Mouse (Mus musculus) limb, embryonic 14.5 days (tissue): ENCODE data around the gene Coq3. TPM values are rescaled to one million over a fixed set of nuclear protein-coding genes. Genes with fewer than 3 reads are reported as not detected.
A peak's percentile ranks its signal among the peaks of the same experiment; 100 is the strongest.

Experiments
- ATAC-seq: fragments of 200-750 bp; cut with Nextera tagmentation; 2 replicates; pipeline ENCODE4 v1.8.0; 2017; ENCODE audit warnings: low read depth, moderate number of reproducible peaks, moderate TSS enrichment; ENCODE audit not compliant: low FRiP score
- DNase-seq: peaks from one replicate; pipeline ENCODE4 v3.0.0-alpha.2; 2015; ENCODE audit warnings: low spot score
- H3K27ac ChIP-seq: fragments of 300-500 bp; sonication (generic); replicated peaks from 2 replicates; pipeline ENCODE4 v1.5.1; 2014; ENCODE audit warnings: low read depth, mild to moderate bottlenecking, low read length, moderate library complexity, mixed read lengths
- H3K27me3 ChIP-seq: fragments of 300-500 bp; sonication (generic); 2 replicates; pipeline ENCODE4 v1.6.1; 2014; ENCODE audit warnings: low read length, mixed read lengths; ENCODE audit not compliant: control insufficient read depth, insufficient read depth
- H3K36me3 ChIP-seq: fragments of 300-500 bp; sonication (generic); 2 replicates; pipeline ENCODE4 v1.6.1; 2014; ENCODE audit warnings: mild to moderate bottlenecking, low read length, moderate library complexity, mixed read lengths; ENCODE audit not compliant: control insufficient read depth, insufficient read depth
- H3K4me1 ChIP-seq: fragments of 300-500 bp; sonication (generic); 2 replicates; pipeline ENCODE4 v1.6.1; 2014; ENCODE audit warnings: antibody characterized with exemption, low read length, mixed read lengths; ENCODE audit not compliant: control insufficient read depth, insufficient read depth
- H3K4me2 ChIP-seq: fragments of 300-500 bp; sonication (generic); replicated peaks from 2 replicates; pipeline ENCODE4 v1.6.1; 2014; ENCODE audit warnings: low read depth, mild to moderate bottlenecking, low read length, moderate library complexity; ENCODE audit not compliant: severe bottlenecking
- H3K4me3 ChIP-seq: fragments of 300-500 bp; sonication (generic); replicated peaks from 2 replicates; pipeline ENCODE4 v1.5.1; 2014; ENCODE audit warnings: low read length
- H3K9ac ChIP-seq: fragments of 300-500 bp; sonication (generic); 2 replicates; pipeline ENCODE4 v1.6.1; 2014; ENCODE audit warnings: mild to moderate bottlenecking, low read depth, low read length, moderate library complexity; ENCODE audit not compliant: severe bottlenecking
- H3K9me3 ChIP-seq: fragments of 300-500 bp; sonication (generic); 2 replicates; pipeline ENCODE4 v1.6.1; 2016; ENCODE audit warnings: low read length; ENCODE audit not compliant: control insufficient read depth
- POLR2A ChIP-seq: fragments of 200-500 bp; IDR thresholded peaks from 2 replicates; pipeline ENCODE4 v1.8.0; 2012; ENCODE audit warnings: inconsistent platforms, mild to moderate bottlenecking, moderate library complexity, borderline replicate concordance; ENCODE audit not compliant: insufficient read depth, insufficient read length; ENCODE audit errors: extremely low read depth
- WGBS: fragments of 180-500 bp; shearing (Covaris S2); extraction: QIAGEN DNeasy Blood & Tissue Kit; methylation state at CpG from one replicate; pipeline ENCODE4 v1.1.7; 2014; 5-methylcytosine and 5-hydroxymethylcytosine counted together
- polyA plus RNA-seq, 2 experiments: library from polyadenylated mRNA; depleted of rRNA in 1 of 2; stranded (reverse) in 1 of 2; unstranded in 1 of 2; fragments of >200 nt; fragmentation: Nextera tagmentation in 1 of 2; extraction: Ambion mirVana in 1 of 2; gene quantifications; 2 replicates each; pipeline versions ENCODE4 v1.2.1 to v1.2.3; 2012 to 2014

Gene Coq3
- polyA plus RNA-seq, 2 experiments, result 6.6 to 12.4 TPM

DNA sequence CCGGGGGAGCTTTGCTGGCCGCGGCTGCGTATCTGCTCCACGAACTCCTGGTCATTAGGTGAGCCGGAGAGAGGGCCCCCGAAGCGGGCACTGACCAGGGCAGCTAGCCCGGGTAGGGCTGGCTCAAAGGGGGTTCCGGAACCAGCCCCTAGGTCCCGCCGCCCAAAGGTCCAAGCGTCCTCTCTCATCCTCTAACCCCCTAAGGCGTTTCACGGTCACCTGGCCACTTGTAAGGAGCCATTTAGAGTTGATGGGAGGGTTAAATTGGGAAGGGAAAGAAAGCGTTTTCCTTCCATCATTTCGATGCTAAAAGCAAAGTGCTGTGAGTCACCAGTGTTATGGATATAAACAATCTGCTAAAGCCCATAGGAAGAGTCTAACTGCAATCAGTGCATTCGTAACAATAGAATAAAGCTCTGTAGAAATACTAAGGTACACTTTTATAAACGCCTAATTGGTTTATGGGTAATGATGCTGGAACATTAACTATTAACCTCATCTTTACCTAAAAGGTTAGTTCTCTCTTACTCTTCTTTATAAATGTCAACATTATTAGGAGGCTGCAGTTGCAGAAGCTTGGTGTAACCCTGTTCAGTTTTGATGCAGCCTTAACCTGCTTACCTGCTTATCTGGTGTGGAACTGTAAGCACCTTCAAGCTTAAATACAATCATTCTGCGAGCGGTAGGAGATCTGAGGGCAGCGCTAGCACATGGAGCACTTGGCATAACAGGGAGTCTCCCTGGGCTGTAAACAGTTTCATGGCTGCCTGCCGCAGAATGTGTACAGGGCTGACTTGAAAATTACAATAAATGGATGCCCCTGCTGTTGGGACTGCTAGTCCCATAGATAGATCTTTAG lies 52.5 kb downstream of the Coq3 start:
- ATAC-seq (peak; percentile 41; the same call in 1 of the 2 replicates), DNase-seq (no peak)
- Histone ChIP-seq H3K9me3 (no peaks in the 10 kb centered on the region), H3K9ac (peak overlapping the region; percentile 97), H3K27ac (peak overlapping the region; percentile 84), H3K27me3 (no peaks in the 10 kb centered on the region), H3K4me1 (peaks cover 11% of the 10 kb centered on the region), H3K36me3 (peaks cover 6% of the 10 kb centered on the region), H3K4me3 (peak overlapping the region; percentile 85), H3K4me2 (peak overlapping the region; percentile 87)
- TF ChIP-seq POLR2A, result no peak
- 8% methylated on average over 23 of the region's 23 CpGs for WGBS

GRCm38 (mm10) chr4:21935378-21935777 lies 55.9 kb downstream of the Coq3 start:
- DNase-seq, result no peak
- WGBS, result 74% methylated on average over 2 of the region's 2 CpGs

GRCm38 (mm10) chr4:21936424-21936823 lies 57.0 kb downstream of the Coq3 start:
- WGBS, result 92% methylated on average over 9 of the region's 9 CpGs
- H3K4me3 ChIP-seq, result no peak overlapping the region

More at GRCm38 (mm10) chr4:21935378-21935777, 55.9 kb downstream of the Coq3 start:
- no peak for ATAC-seq
- Histone ChIP-seq H3K4me1 (peaks cover 11% of the 10 kb centered on the region), H3K27me3 (no peaks in the 10 kb centered on the region), H3K9me3 (no peaks in the 10 kb centered on the region), H3K4me3 (no peak overlapping the region), H3K4me2 (no peak overlapping the region), H3K36me3 (peaks cover 10% of the 10 kb centered on the region), H3K9ac (no peak overlapping the region), H3K27ac (no peak overlapping the region)
- TF ChIP-seq POLR2A, result no peak

DNA sequence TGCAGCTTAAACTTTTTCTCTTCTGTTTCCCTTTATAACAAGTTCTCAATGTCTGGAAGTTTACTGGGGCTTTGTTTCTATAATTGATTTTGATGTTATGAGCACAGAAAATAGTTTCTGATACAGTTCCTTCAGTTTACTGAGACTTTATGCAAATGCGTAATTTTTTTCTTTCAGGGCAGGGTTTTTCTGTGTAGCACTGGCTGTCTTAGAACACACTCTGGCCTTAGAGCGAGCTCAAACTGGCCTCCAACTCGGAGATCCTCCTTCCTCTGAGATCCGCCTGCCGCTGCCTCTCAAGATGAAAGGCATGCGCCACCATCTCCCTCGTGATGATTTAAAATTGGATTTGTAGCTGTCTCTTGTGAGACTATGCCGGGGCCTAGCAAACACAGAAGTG lies 58.4 kb downstream of the Coq3 start:
- no peak overlapping the region for H3K9ac ChIP-seq
- no peak overlapping the region for H3K4me3 ChIP-seq
- H3K36me3 ChIP-seq, result peaks cover 10% of the 10 kb centered on the region
- 86% methylated on average over 8 of the region's 8 CpGs for WGBS
- DNase-seq (no peak), ATAC-seq (no peak)
- H3K9me3 ChIP-seq, result no peaks in the 10 kb centered on the region
- H3K4me1 ChIP-seq, result peaks cover 3% of the 10 kb centered on the region
- no peak overlapping the region for H3K27ac ChIP-seq
- TF ChIP-seq POLR2A, result no peak
- no peaks in the 10 kb centered on the region for H3K27me3 ChIP-seq
- H3K4me2 ChIP-seq, result no peak overlapping the region

More at GRCm38 (mm10) chr4:21936424-21936823, 57.0 kb downstream of the Coq3 start:
- ATAC-seq (no peak), DNase-seq (no peak)
- no peaks in the 10 kb centered on the region for H3K27me3 ChIP-seq
- no peak overlapping the region for H3K27ac ChIP-seq
- peaks cover 11% of the 10 kb centered on the region for H3K4me1 ChIP-seq
- H3K36me3 ChIP-seq, result peaks cover 10% of the 10 kb centered on the region
- no peak overlapping the region for H3K9ac ChIP-seq
- no peak for TF ChIP-seq POLR2A
- no peaks in the 10 kb centered on the region for H3K9me3 ChIP-seq
- H3K4me2 ChIP-seq, result no peak overlapping the region

DNA sequence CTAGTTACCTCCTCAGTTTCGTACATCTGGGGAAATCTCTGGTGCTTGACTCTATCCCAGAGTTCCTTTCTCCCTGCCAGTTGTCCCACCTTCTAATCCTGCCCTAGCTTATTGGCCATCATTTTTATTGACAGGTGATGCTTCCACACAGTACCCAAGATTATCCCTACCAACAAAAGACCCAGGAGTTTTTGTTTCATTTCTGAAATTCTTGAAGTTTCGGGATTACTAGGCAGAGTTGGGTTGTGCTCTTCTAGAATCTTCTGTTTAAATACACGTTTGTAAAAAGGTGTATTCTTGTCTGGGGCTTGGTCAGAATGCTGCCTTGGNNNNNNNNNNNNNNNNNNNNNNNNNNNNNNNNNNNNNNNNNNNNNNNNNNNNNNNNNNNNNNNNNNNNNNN lies 65.2 kb downstream of the Coq3 start:
- H3K9ac ChIP-seq, result no peak overlapping the region
- TF ChIP-seq POLR2A, result no peak
- no peaks in the 10 kb centered on the region for H3K27me3 ChIP-seq
- H3K36me3 ChIP-seq, result peaks cover 7% of the 10 kb centered on the region
- H3K4me3 ChIP-seq, result no peak overlapping the region
- H3K27ac ChIP-seq, result no peak overlapping the region
- 85% methylated on average over 3 of the region's 3 CpGs for WGBS
- ATAC-seq (no peak), DNase-seq (no peak)
- H3K4me2 ChIP-seq, result no peak overlapping the region
- no peaks in the 10 kb centered on the region for H3K4me1 ChIP-seq
- no peaks in the 10 kb centered on the region for H3K9me3 ChIP-seq

DNA sequence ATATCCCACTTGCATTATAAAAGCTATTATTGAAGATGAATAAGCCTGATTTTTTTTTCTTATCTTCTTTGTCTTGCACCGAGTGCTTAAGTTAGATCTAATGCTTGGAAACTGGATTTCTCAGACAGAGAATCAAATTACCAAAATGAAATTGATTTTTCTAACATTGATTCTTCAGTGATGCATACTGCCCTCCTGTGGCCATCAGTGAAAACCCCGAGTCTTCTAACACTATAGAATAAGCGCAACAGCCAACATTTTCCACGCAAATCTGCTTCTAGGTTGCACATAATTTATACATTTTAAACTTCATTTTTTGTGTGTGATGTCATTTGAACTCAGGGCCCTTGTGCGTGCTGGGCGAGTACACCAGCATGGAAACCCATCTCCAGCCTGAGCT lies 72.0 kb downstream of the Coq3 start:
- no peak overlapping the region for H3K27ac ChIP-seq
- WGBS, result 48% methylated on average over 6 of the region's 6 CpGs
- H3K4me1 ChIP-seq, result no peaks in the 10 kb centered on the region
- ATAC-seq (no peak), DNase-seq (peak; percentile 64)
- no peaks in the 10 kb centered on the region for H3K27me3 ChIP-seq
- H3K4me3 ChIP-seq, result no peak overlapping the region
- peaks cover 20% of the 10 kb centered on the region for H3K36me3 ChIP-seq
- H3K9me3 ChIP-seq, result no peaks in the 10 kb centered on the region
- no peak for TF ChIP-seq POLR2A
- H3K4me2 ChIP-seq, result no peak overlapping the region
- H3K9ac ChIP-seq, result no peak overlapping the region
